In the genomic region with DNA sequence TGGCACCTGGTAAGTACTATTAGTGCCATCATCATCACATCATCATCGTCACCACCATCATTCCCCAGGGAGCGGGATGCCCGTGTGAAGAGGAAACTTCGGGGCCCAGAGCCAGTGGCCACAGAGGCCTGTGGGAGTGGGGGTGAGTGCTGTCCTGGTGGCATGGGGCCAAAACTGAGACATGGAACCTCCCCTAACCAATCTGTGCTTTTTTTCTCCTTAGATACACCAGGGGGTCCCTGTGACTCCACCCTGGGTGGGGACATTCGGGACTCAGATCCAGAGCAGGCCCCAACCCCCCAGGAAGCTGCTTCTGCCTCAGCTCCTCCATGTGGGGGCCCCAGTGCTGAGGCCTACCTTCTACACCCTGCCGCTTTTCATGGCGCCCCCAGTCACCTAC, we compare ENCODE assay signal across 25 mouse cellular contexts. TPM values are rescaled to one million over a fixed set of nuclear protein-coding genes. Genes with fewer than 3 reads are reported as not detected.
A peak's percentile ranks its signal among the peaks of the same experiment; 100 is the strongest.
DNase-seq lines count a peak whose midpoint lies in the region; ATAC-seq and TF ChIP-seq lines count a peak whose summit lies in the region.
"Had no signal": no experiment of that assay in that cellular context is flagged by ENCODE, and none has a peak within 500 bp of the region (broad histone marks: within the 10 kb centered on the region; RNA-seq: fewer than 3 reads in every experiment).

No protein-coding gene starts in this region.

- no peak for TF ChIP-seq POLR2A in cerebellum, adult 2 months (IDR thresholded peaks at IDR 0.05; ENCODE audit: borderline replicate concordance, insufficient read depth, low read length)

- no peak for ATAC-seq in liver, embryonic 15.5 days (ENCODE audit: insufficient read depth)
- no peak for ATAC-seq in liver, embryonic 12.5 days
- ATAC-seq: CD4-positive, CD25-positive, alpha-beta regulatory T cell, adult 4 months; forebrain, embryonic 15.5 days; hindbrain, embryonic 16.5 days; intestine, embryonic 15.5 days had no signal

- H3K27ac ChIP-seq in cerebellum, adult 2 months (ENCODE audit: insufficient read depth, low read length) = no peak overlapping the region
- no peak overlapping the region for H3K27ac ChIP-seq in liver, embryonic 15.5 days (replicated peaks)
- no peak overlapping the region for H3K27ac ChIP-seq in liver, embryonic 12.5 days
- H3K27ac ChIP-seq: embryonic facial prominence, embryonic 10.5 days; embryonic facial prominence, embryonic 13.5 days; forebrain, embryonic 12.5 days; forebrain, embryonic 15.5 days; heart, embryonic 13.5 days; hindbrain, embryonic 10.5 days; hindbrain, embryonic 13.5 days; intestine, embryonic 15.5 days had no signal

- peaks cover 69% of the 10 kb centered on the region for H3K36me3 ChIP-seq in liver, embryonic 15.5 days (replicated peaks)
- H3K36me3 ChIP-seq in liver, embryonic 12.5 days = peaks cover 71% of the 10 kb centered on the region

- H3K4me3 ChIP-seq in cerebellum, adult 2 months (replicated peaks; ENCODE audit: insufficient read depth, low read depth, low read length) = no peak overlapping the region
- H3K4me3 ChIP-seq in liver, embryonic 15.5 days (replicated peaks) = no peak overlapping the region
- no peak overlapping the region for H3K4me3 ChIP-seq in liver, embryonic 12.5 days
- H3K4me3 ChIP-seq: embryonic facial prominence, embryonic 10.5 days; embryonic facial prominence, embryonic 13.5 days; erythroblast, embryonic 14.5 days; forebrain, embryonic 12.5 days; forebrain, embryonic 15.5 days; heart, embryonic 13.5 days; hindbrain, embryonic 10.5 days; hindbrain, embryonic 13.5 days; intestine, embryonic 15.5 days had no signal

- 0 out of 2 replicates have a peak overlapping the region, but pooled peaks have one; percentile 1 for H3K9ac ChIP-seq in liver, embryonic 15.5 days
- H3K9ac ChIP-seq in liver, embryonic 12.5 days = no peak overlapping the region
- H3K9ac ChIP-seq: embryonic facial prominence, embryonic 13.5 days; forebrain, embryonic 12.5 days; forebrain, embryonic 15.5 days; hindbrain, embryonic 13.5 days; intestine, embryonic 15.5 days had no signal

- no peak for TF ChIP-seq CTCF in cerebellum, adult 2 months (IDR thresholded peaks at IDR 0.05; ENCODE audit: borderline replicate concordance, insufficient read depth, low read depth, low read length)

- no peaks in the 10 kb centered on the region for H3K27me3 ChIP-seq in cerebellum, adult 2 months (ENCODE audit: control insufficient read depth, insufficient read depth, low read length)
- H3K27me3 ChIP-seq in liver, embryonic 15.5 days = no peaks in the 10 kb centered on the region
- no peaks in the 10 kb centered on the region for H3K27me3 ChIP-seq in liver, embryonic 12.5 days (replicated peaks)
- H3K27me3 ChIP-seq: embryonic facial prominence, embryonic 13.5 days; forebrain, embryonic 12.5 days; forebrain, embryonic 15.5 days; heart, embryonic 13.5 days; hindbrain, embryonic 13.5 days; intestine, embryonic 15.5 days had no signal

- DNase-seq in cerebellum, adult 9-11 months = peak; percentile 51
- DNase-seq in cerebellum, adult 2 months = no peak
- peak; percentile 88 for DNase-seq in heart, adult 11 months
- no peak for DNase-seq in heart, adult 18-20 months
- no peak for DNase-seq in layer of hippocampus, adult 18-20 months (ENCODE audit: low spot score in 2 of 2)
- DNase-seq: adrenal gland, adult 2 months; adrenal gland, postnatal 14 days; cerebellum, adult 18-20 months; embryo, embryonic 11 days; gastrocnemius, postnatal 25 days; kidney, adult 11 months; kidney, adult 8-10 months had no signal

- H3K4me1 ChIP-seq in cerebellum, adult 2 months (ENCODE audit: control insufficient read depth, insufficient read depth, low read length) = peaks cover 12% of the 10 kb centered on the region; the same call in 1 of the 2 replicates
- peaks cover 39% of the 10 kb centered on the region for H3K4me1 ChIP-seq in liver, embryonic 15.5 days (replicated peaks)
- H3K4me1 ChIP-seq in liver, embryonic 12.5 days = peaks cover 34% of the 10 kb centered on the region

- H3K9me3 ChIP-seq in liver, embryonic 15.5 days (replicated peaks) = no peaks in the 10 kb centered on the region
- H3K9me3 ChIP-seq in liver, embryonic 12.5 days (replicated peaks) = no peaks in the 10 kb centered on the region
- H3K9me3 ChIP-seq: embryonic facial prominence, embryonic 10.5 days; embryonic facial prominence, embryonic 13.5 days; forebrain, embryonic 12.5 days; forebrain, embryonic 15.5 days; heart, embryonic 13.5 days; hindbrain, embryonic 10.5 days; hindbrain, embryonic 13.5 days; intestine, embryonic 15.5 days had no signal

- 63% methylated on average over 7 of the region's 7 CpGs for WGBS in cerebellum, adult 2 months
- 79% methylated on average over 7 of the region's 7 CpGs for WGBS in liver, embryonic 15.5 days (ENCODE audit: insufficient replicate concordance)
- WGBS in liver, embryonic 12.5 days (ENCODE audit: insufficient replicate concordance) = 82% methylated on average over 7 of the region's 7 CpGs

- no peak overlapping the region for H3K4me2 ChIP-seq in liver, embryonic 15.5 days
- no peak overlapping the region for H3K4me2 ChIP-seq in liver, embryonic 12.5 days
- H3K4me2 ChIP-seq: embryonic facial prominence, embryonic 13.5 days; forebrain, embryonic 12.5 days; forebrain, embryonic 15.5 days; heart, embryonic 13.5 days; hindbrain, embryonic 13.5 days; intestine, embryonic 15.5 days had no signal

RNA-seq across cellular contexts. Expression of a gene that starts 3.2 kb away (rescaled TPM):
- 2.2 TPM in 2 replicates for polyA plus RNA-seq in cerebellum, adult 2 months (2012; rRNA removed)
- under 1 TPM; 0.27 to 0.64 TPM for total RNA-seq in heart, adult 18-20 months (2021)
- polyA plus RNA-seq in liver, embryonic 15.5 days (2015; fragmentation: Nextera tagmentation; extraction: Ambion mirVana) = 0.50 and 0.79 TPM in 2 replicates
- 0.33 and 0.50 TPM in 2 replicates for polyA plus RNA-seq in liver, embryonic 12.5 days (2016; fragmentation: Nextera tagmentation; extraction: Ambion mirVana)
- total RNA-seq in layer of hippocampus, adult 18-20 months (2021) = under 1 TPM; 0.56 to 0.64 TPM

RNA-seq across cellular contexts. Expression of a gene that starts 7.7 kb away (rescaled TPM):
- 628 and 636 TPM in 2 replicates for polyA plus RNA-seq in cerebellum, adult 2 months (2012; rRNA removed)
- 10 to 100 TPM; 43.4 to 73.3 TPM for total RNA-seq in heart, adult 18-20 months (2021)
- polyA plus RNA-seq in liver, embryonic 15.5 days (2015; fragmentation: Nextera tagmentation; extraction: Ambion mirVana) = 103 and 119 TPM in 2 replicates
- polyA plus RNA-seq in liver, embryonic 12.5 days (2016; fragmentation: Nextera tagmentation; extraction: Ambion mirVana) = 77.2 and 78.5 TPM in 2 replicates
- total RNA-seq in layer of hippocampus, adult 18-20 months (2021) = 100 to 1,000 TPM; 286 to 300 TPM

RNA-seq across cellular contexts. Expression of a gene that starts 7.8 kb away (rescaled TPM):
- polyA plus RNA-seq in cerebellum, adult 2 months (2012; rRNA removed) = 110 and 119 TPM in 2 replicates
- total RNA-seq in heart, adult 18-20 months (2021) = 10 to 100 TPM; 35.6 to 39.0 TPM
- 107 and 113 TPM in 2 replicates for polyA plus RNA-seq in liver, embryonic 15.5 days (2015; fragmentation: Nextera tagmentation; extraction: Ambion mirVana)
- 191 and 205 TPM in 2 replicates for polyA plus RNA-seq in liver, embryonic 12.5 days (2016; fragmentation: Nextera tagmentation; extraction: Ambion mirVana)
- total RNA-seq in layer of hippocampus, adult 18-20 months (2021) = 10 to 100 TPM; 48.9 to 54.5 TPM

RNA-seq across cellular contexts. Expression of a gene that starts 13.0 kb away (rescaled TPM):
- polyA plus RNA-seq in cerebellum, adult 2 months (2012; rRNA removed) = 193 and 196 TPM in 2 replicates
- 1 to 10 TPM; 8.4 to 8.6 TPM for total RNA-seq in heart, adult 18-20 months (2021)
- polyA plus RNA-seq in liver, embryonic 15.5 days (2015; fragmentation: Nextera tagmentation; extraction: Ambion mirVana) = not detected in 2 replicates
- not detected in 2 replicates for polyA plus RNA-seq in liver, embryonic 12.5 days (2016; fragmentation: Nextera tagmentation; extraction: Ambion mirVana)
- 10 to 100 TPM; 62.4 to 68.1 TPM for total RNA-seq in layer of hippocampus, adult 18-20 months (2021)
- polyA plus RNA-seq: CD4-positive, CD25-positive, alpha-beta regulatory T cell, adult 4 months; erythroblast, embryonic 14.5 days had no signal

RNA-seq across cellular contexts. Expression of a gene that starts 18.3 kb away (rescaled TPM):
- 6.0 and 8.0 TPM in 2 replicates for polyA plus RNA-seq in cerebellum, adult 2 months (2012; rRNA removed)
- 1 to 10 TPM in 1 of 2 experiments, under 1 TPM in 1; 0.27 to 1.6 TPM for total RNA-seq in heart, adult 18-20 months (2021)
- polyA plus RNA-seq in liver, embryonic 15.5 days (2015; fragmentation: Nextera tagmentation; extraction: Ambion mirVana) = 0.74 and 0.84 TPM in 2 replicates
- 0.54 and 0.78 TPM in 2 replicates for polyA plus RNA-seq in liver, embryonic 12.5 days (2016; fragmentation: Nextera tagmentation; extraction: Ambion mirVana)
- total RNA-seq in layer of hippocampus, adult 18-20 months (2021) = 1 to 10 TPM; 2.2 to 4.6 TPM

Comparison
In these comparisons a context has a peak if more than half of its experiments do, and no peak if none do; other contexts are left out.
1. DNase-seq: peak in cerebellum, adult 9-11 months (single experiment) and heart, adult 11 months (single experiment); none in cerebellum, adult 2 months (0 of 2), heart, adult 18-20 months (0 of 2) and layer of hippocampus, adult 18-20 months (0 of 2).